Mouse (Mus musculus) thymus, adult 2 months (tissue): ENCODE data around the gene Zfp706.

Experiments
- CTCF ChIP-seq: fragments of 200-500 bp; IDR thresholded peaks from 2 replicates; pipeline ENCODE4 v1.5.1; 2012; ENCODE audit warnings: mild to moderate bottlenecking, control low read depth, low read length, moderate library complexity, borderline replicate concordance; ENCODE audit not compliant: control insufficient read depth, poor library complexity, insufficient read depth; ENCODE audit errors: extremely low read depth
- POLR2A ChIP-seq: fragments of 200-500 bp; IDR thresholded peaks from 2 replicates; pipeline ENCODE4 v1.6.1; 2012; ENCODE audit warnings: mild to moderate bottlenecking, low read length, control low read depth, moderate library complexity; ENCODE audit not compliant: control insufficient read depth, poor library complexity, insufficient read depth; ENCODE audit errors: extremely low read depth

DNA sequence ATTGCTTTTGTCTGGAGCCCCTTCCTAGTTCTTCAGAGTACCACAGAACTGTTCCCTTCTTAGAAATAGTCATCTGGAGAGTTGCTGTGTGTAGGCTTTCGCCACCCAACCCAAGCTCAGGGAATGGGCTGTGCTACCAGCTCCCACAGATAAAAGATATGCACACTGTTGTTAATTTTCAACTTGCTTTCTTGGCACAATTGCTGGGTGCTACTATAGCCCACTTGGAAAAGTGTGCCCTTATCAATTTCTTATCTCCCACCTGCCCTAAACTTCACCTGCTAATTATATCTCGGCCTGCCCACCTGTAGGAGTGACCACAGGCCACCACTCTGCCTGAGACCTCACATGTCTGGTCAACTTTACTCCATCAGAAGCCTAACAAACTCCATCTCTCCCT is 26.6 kb upstream of the Zfp706 start:
- TF ChIP-seq CTCF, result no peak
- TF ChIP-seq POLR2A, result no peak
